Mouse (Mus musculus) E14TG2a.4 (cell line): ENCODE measurements around the gene Lamtor2.

ENCODE experiments used
- CTCF ChIP-seq: conservative IDR thresholded peaks from 2 replicates; pipeline ENCODE4 v1.5.1; 2014; ENCODE audit warnings: low read length
- NANOG ChIP-seq: IDR thresholded peaks from 2 replicates; pipeline ENCODE4 v1.6.1; 2014; ENCODE audit warnings: borderline replicate concordance, low read length, mixed read lengths

DNA sequence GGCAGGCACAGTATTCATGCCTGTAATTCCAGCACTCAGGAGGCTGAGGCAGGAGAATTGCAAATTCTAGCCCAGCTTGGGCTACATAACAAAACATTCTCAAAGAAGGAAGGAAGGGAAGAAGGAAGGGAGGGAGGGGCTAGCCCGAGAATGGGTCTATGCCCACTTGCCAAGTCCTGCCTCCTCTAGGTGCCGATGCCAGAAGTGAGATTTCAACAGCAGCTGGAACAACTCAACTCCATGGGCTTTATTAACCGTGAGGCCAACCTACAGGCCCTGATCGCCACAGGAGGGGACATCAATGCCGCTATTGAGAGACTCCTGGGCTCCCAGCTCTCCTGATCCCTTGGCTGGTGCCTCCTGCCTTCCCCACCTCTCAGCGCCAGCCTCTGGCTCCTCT lies 15.0 kb upstream of the Lamtor2 start:
- TF ChIP-seq CTCF (no peak), NANOG (no peak)
